Mouse (Mus musculus) frontal cortex, postnatal 36 days (tissue): Measurements from ENCODE around the gene Gm13023.
"Not testable (repeated sequence)": the region's sequence is repeated elsewhere in the genome, so short reads cannot be mapped to it uniquely, and the experiment has no call there.

Experiments used
- DNase-seq, 2 experiments: peaks; one replicate each; pipeline ENCODE4 v3.0.0; 2022; ENCODE audit warnings: low spot score in 2 of 2

Gene Gm13023

GRCm38 (mm10) chr4:143789052-143789451 is at the start of gene Gm13023:
Gm13023 (plus strand) TSS chr4:143789352.
- DNase-seq = not testable (repeated sequence)

GRCm38 (mm10) chr4:143815993-143816392 is 26.8 kb downstream of the Gm13023 start, which contains the start of gene Gm13084:
Gm13084 (minus strand) TSS chr4:143816093.
- no peak for DNase-seq
